In genomic region chr4:54904641-54905040, GRCm38 (mm10) we compare ENCODE assay signal across 14 mouse cellular contexts. TPM values are rescaled to one million over a fixed set of nuclear protein-coding genes. Genes with fewer than 3 reads are reported as not detected.
A peak's percentile ranks its signal among the peaks of the same experiment; 100 is the strongest.
DNase-seq lines count a peak whose midpoint lies in the region.
"Had no signal": no experiment of that assay in that cellular context is flagged by ENCODE, and none has a peak within 500 bp of the region (broad histone marks: within the 10 kb centered on the region; RNA-seq: fewer than 3 reads in every experiment).

No protein-coding gene starts in this region.

- peak; percentile 67 to 82 for DNase-seq in adrenal gland, adult (ENCODE audit: inconsistent age in 2 of 2, low spot score in 1 of 2)
- DNase-seq in adrenal gland, postnatal 4 days (ENCODE audit: low spot score in 2 of 2) = no peak
- DNase-seq in heart, adult 11 months = peak; percentile 30
- DNase-seq in heart, adult 9 months (ENCODE audit: low spot score in 2 of 2) = no peak
- DNase-seq in adrenal gland, postnatal 14 days = peak; percentile 30
- no peak for DNase-seq in cerebellum, adult 9-11 months
- DNase-seq: cerebellum, adult 11 months; cerebellum, adult 2 months; cerebellum, postnatal 10 days; cerebellum, postnatal 36 days; embryo, embryonic 11 days; gastrocnemius, postnatal 14 days; heart, postnatal 14 days; heart, postnatal 4 days had no signal

RNA-seq across cellular contexts. Expression of gene Zfp462, which starts 40.2 kb away (rescaled TPM):
- 10 to 100 TPM; 63.1 to 67.5 TPM for total RNA-seq in adrenal gland, postnatal 4 days (2021)
- 46.8 and 48.8 TPM in 2 replicates for total RNA-seq in adrenal gland, postnatal 14 days (2021)

Comparison
In these comparisons a context has a peak if more than half of its experiments do, and no peak if none do; other contexts are left out.
1. DNase-seq: peak in adrenal gland, adult (2 of 2), heart, adult 11 months (single experiment) and adrenal gland, postnatal 14 days (single experiment); none in adrenal gland, postnatal 4 days (0 of 2), heart, adult 9 months (0 of 2) and cerebellum, adult 9-11 months (single experiment).